In the genomic region with DNA sequence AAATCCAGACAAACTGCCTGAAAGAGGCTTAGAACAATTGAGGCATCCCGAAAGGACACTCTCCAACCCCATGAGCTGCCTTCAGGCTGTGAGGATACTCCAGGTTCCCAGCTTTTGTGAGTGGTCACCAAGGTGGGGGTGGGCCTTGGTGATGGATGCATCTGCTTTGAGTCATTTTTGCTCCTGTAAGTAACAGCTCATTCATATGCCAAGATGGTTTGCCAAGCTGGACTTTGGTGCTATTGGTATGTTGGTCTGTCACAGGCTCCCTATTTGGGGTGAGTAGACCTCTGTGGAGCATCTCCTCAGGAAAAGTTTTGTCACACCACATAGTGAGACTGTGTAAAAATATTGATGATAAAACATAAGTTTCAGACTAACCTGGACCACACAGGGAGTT, we compare ENCODE assay signal across 1 mouse cellular context.
TF ChIP-seq lines count a peak whose summit lies in the region.

No protein-coding gene starts in this region.

TF ChIP-seq in MEL, 35 proteins besides CTCF, POLR2A, EP300 and RAD21:
- TF ChIP-seq MEF2A (IDR thresholded peaks at IDR 0.05; ENCODE audit: extremely low read depth, insufficient replicate concordance, low read depth, low read length, poor library complexity, severe bottlenecking) (no peak), HCFC1 (IDR thresholded peaks at IDR 0.05; ENCODE audit: low read depth, low read length) (no peak), MAFK (IDR thresholded peaks at IDR 0.05; ENCODE audit: borderline replicate concordance, low read depth, low read length) (no peak), GABPA (IDR thresholded peaks at IDR 0.05; ENCODE audit: low read depth, low read length) (no peak)
TF ChIP-seq in MEL: peak in this region for 0.
